Mouse (Mus musculus) testis, adult 2 months (tissue): ENCODE measurements at regions not wholly inside any gene's neighbourhood (a gene's known extent, or its start where the extent isn't known, plus 50 kb on each side); places are given as distances from the start of the nearest gene placed in this dataset.

ENCODE experiments used
- CTCF ChIP-seq: fragments of 200-500 bp; IDR thresholded peaks from 2 replicates; pipeline ENCODE4 v1.5.1; 2012; ENCODE audit warnings: low read depth, mild to moderate bottlenecking, inconsistent platforms, low read length, moderate library complexity; ENCODE audit not compliant: control insufficient read depth, insufficient read depth, insufficient replicate concordance
- POLR2A ChIP-seq: fragments of 200-500 bp; IDR thresholded peaks from 2 replicates; pipeline ENCODE4 v1.6.1; 2012; ENCODE audit warnings: low read depth, mild to moderate bottlenecking, inconsistent platforms, low read length, moderate library complexity; ENCODE audit not compliant: control insufficient read depth

DNA sequence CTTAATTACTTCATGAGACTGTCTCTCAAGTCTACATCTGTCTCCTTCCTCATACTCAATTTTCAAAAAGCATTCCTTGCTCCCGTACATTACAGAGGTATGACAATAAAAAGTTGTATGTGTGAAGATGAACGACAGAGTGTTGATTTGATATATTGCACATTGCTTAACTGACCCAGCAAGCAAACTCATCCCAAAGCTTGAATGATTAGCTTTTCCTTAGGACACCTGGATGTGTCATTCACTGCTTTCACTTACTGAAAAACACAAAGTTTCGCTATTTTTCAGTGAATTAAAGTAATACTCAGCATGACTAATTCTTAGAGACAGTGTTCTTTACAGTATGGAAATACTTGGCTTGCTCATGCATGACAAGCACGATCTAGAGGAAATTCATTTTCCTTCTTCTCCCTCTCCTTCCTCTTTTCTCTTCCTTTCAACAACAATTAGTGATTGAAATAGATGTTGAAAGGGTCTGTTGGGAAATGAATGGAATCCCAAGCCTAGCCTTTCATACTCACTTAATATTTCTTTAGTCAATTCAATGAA, 159.5 kb upstream of the Prkcq start:
- TF ChIP-seq CTCF (no peak), POLR2A (no peak)
